Mouse (Mus musculus) kidney, postnatal 0 days (tissue): Measurements from ENCODE around the gene Snip1. TPM values are rescaled to one million over a fixed set of nuclear protein-coding genes. Genes with fewer than 3 reads are reported as not detected.

ENCODE experiments used
- ATAC-seq: fragments of 200-750 bp; cut with Nextera tagmentation; replicated peaks from 2 replicates; pipeline ENCODE4 v1.8.0; 2017; ENCODE audit warnings: low read depth, moderate number of reproducible peaks, moderate TSS enrichment, moderate library complexity; ENCODE audit not compliant: low FRiP score
- DNase-seq: peaks from one replicate; pipeline ENCODE4 v3.0.0-alpha.2; 2016; ENCODE audit warnings: low spot score
- H3K27ac ChIP-seq: fragments of 300-500 bp; sonication (generic); 2 replicates; pipeline ENCODE4 v1.5.1; 2014; ENCODE audit warnings: mild to moderate bottlenecking
- H3K27me3 ChIP-seq: fragments of 300-500 bp; sonication (generic); 2 replicates; pipeline ENCODE4 v1.6.1; 2014; ENCODE audit warnings: low read length, mixed read lengths; ENCODE audit not compliant: insufficient read depth
- H3K36me3 ChIP-seq: fragments of 300-500 bp; sonication (generic); 2 replicates; pipeline ENCODE4 v1.6.1; 2014; ENCODE audit warnings: low read length, mixed read lengths; ENCODE audit not compliant: insufficient read depth
- H3K4me1 ChIP-seq: fragments of 300-500 bp; sonication (generic); replicated peaks from 2 replicates; pipeline ENCODE4 v1.6.1; 2014; ENCODE audit warnings: antibody characterized with exemption, low read length, mixed read lengths; ENCODE audit not compliant: insufficient read depth
- H3K4me2 ChIP-seq: fragments of 300-500 bp; sonication (generic); 2 replicates; pipeline ENCODE4 v1.6.1; 2014; ENCODE audit warnings: mild to moderate bottlenecking, low read length, moderate library complexity, mixed read lengths
- H3K4me3 ChIP-seq: fragments of 300-500 bp; sonication (generic); replicated peaks from 2 replicates; pipeline ENCODE4 v1.5.1; 2014; ENCODE audit warnings: low read depth, low read length
- H3K9ac ChIP-seq: fragments of 300-500 bp; sonication (generic); 2 replicates; pipeline ENCODE4 v1.6.1; 2014; ENCODE audit warnings: low read depth, low read length
- H3K9me3 ChIP-seq: fragments of 300-500 bp; sonication (generic); replicated peaks from 2 replicates; pipeline ENCODE4 v1.6.1; 2016; ENCODE audit warnings: low read length, inconsistent platforms, mixed read lengths
- CTCF ChIP-seq: IDR thresholded peaks from 2 replicates; pipeline ENCODE4 v1.5.1; 2016; ENCODE audit warnings: antibody characterized with exemption, low read depth, mild to moderate bottlenecking, moderate library complexity
- WGBS: fragments of 180-500 bp; shearing (Covaris S2); extraction: QIAGEN DNeasy Blood & Tissue Kit; methylation state at CpG from one replicate; pipeline ENCODE4 v1.1.7; 2014; 5-methylcytosine and 5-hydroxymethylcytosine counted together
- polyA plus RNA-seq: library from polyadenylated mRNA; unstranded; fragments of >200 nt; fragmentation: Nextera tagmentation; extraction: Ambion mirVana; gene quantifications from 2 replicates; pipeline ENCODE4 v1.2.1, GENCODE M21; 2015

Snip1 gene
- polyA plus RNA-seq, 1 experiment from 2014 or later = 26.0 TPM

GRCm38 (mm10) chr4:125115710-125116089, 49.2 kb downstream of the Snip1 start:
- H3K9ac ChIP-seq = no peak overlapping the region
- no peaks in the 10 kb centered on the region for H3K9me3 ChIP-seq
- DNase-seq (peak; percentile 65), ATAC-seq (peak; percentile 27)
- no peak for TF ChIP-seq CTCF
- peaks cover 13% of the 10 kb centered on the region; the same call in 1 of the 2 replicates for H3K4me1 ChIP-seq
- 15% methylated on average over 6 of the region's 6 CpGs for WGBS
- H3K36me3 ChIP-seq = no peaks in the 10 kb centered on the region; the same call in 1 of the 2 replicates
- no peak overlapping the region for H3K4me2 ChIP-seq
- H3K27me3 ChIP-seq = no peaks in the 10 kb centered on the region
- no peak overlapping the region for H3K4me3 ChIP-seq
- H3K27ac ChIP-seq = peak overlapping the region; percentile 66

DNA sequence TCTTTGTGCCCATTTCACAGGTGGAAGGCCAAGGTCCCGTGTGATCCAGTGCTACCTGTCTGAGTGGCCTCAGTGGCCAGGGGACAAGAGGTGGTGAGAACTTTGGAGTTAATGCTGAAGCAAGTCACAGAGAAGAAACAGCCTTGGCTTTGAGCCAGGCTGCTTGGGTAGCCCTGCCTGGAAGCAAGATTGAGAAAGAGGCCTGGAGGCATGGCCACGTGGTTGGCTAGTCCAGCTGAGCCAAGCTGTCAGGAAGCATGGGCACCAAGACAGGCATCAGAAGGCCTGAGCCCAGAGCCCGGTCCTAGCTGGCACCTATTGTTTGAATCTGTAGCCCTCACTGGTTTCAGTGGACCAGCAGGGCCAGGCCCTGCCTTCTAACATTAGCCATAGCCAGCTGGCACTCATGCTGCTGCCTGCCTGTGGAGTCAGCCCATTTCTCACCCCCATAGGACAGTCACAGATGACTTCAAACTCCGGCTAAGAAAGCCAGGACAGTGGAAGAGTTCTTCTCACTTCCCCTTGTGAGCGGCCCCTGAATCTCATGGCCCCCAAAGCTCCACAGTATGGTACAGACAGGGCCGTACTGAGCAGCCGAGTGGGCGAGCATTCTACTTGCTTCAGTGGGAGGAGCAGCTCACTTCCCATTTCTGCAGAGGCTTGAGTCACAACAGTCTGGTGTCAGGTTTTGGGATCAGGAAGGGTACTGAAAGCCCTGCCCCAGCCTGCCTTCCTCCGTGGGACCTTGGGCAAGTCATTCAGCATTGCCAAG, 49.8 kb downstream of the Snip1 start:
- H3K36me3 ChIP-seq = peaks cover 4% of the 10 kb centered on the region; the same call in 1 of the 2 replicates
- H3K9ac ChIP-seq = no peak overlapping the region
- peaks cover 13% of the 10 kb centered on the region; the same call in 1 of the 2 replicates for H3K4me1 ChIP-seq
- TF ChIP-seq CTCF = no peak
- no peaks in the 10 kb centered on the region for H3K9me3 ChIP-seq
- no peaks in the 10 kb centered on the region for H3K27me3 ChIP-seq
- H3K4me2 ChIP-seq = no peak overlapping the region
- H3K27ac ChIP-seq = no peak overlapping the region; the same call in 1 of the 2 replicates
- ATAC-seq (peak; percentile 11), DNase-seq (peak; percentile 32)
- 59% methylated on average over 9 of the region's 9 CpGs for WGBS
- H3K4me3 ChIP-seq = no peak overlapping the region

DNA sequence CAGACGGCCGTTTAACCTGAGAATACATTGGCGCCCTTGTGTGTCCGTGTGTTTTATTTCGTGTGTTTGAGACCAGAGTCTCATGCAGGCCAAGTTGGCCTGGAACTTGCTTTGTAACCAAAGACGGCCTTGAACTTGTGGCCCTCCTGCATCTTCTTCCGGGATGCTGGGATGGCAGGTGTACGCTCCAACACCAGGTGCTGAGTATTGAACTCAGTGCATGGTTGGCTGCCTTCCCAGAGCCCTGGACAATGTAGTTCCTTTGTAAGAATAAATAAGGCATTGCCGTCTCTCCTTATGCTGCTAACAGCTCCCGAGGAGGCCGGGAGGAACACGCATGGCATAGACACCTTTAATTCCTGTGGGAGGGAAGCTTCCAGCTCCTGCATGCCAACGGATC, 50.5 kb downstream of the Snip1 start:
- no peak overlapping the region for H3K4me2 ChIP-seq
- no peak overlapping the region for H3K9ac ChIP-seq
- no peaks in the 10 kb centered on the region for H3K9me3 ChIP-seq
- no peak overlapping the region for H3K4me3 ChIP-seq
- WGBS = 59% methylated on average over 13 of the region's 13 CpGs
- no peak overlapping the region for H3K27ac ChIP-seq
- peaks cover 4% of the 10 kb centered on the region; the same call in 1 of the 2 replicates for H3K36me3 ChIP-seq
- no peak for DNase-seq
- no peak for TF ChIP-seq CTCF
- peaks cover 13% of the 10 kb centered on the region; the same call in 1 of the 2 replicates for H3K4me1 ChIP-seq
- no peaks in the 10 kb centered on the region for H3K27me3 ChIP-seq
- ATAC-seq = no peak

- 85% methylated on average over 7 of the region's 7 CpGs for WGBS
- Histone ChIP-seq H3K9me3 (no peaks in the 10 kb centered on the region), H3K4me3 (no peak overlapping the region), H3K27me3 (no peaks in the 10 kb centered on the region), H3K36me3 (peaks cover 4% of the 10 kb centered on the region; the same call in 1 of the 2 replicates), H3K27ac (no peak overlapping the region), H3K4me1 (peaks cover 15% of the 10 kb centered on the region; the same call in 1 of the 2 replicates), H3K9ac (no peak overlapping the region), H3K4me2 (no peak overlapping the region)
- ATAC-seq (no peak), DNase-seq (no peak)
- TF ChIP-seq CTCF = no peak
Observed at GRCm38 (mm10) chr4:125117902-125118320, 51.4 kb downstream of the Snip1 start.

DNA sequence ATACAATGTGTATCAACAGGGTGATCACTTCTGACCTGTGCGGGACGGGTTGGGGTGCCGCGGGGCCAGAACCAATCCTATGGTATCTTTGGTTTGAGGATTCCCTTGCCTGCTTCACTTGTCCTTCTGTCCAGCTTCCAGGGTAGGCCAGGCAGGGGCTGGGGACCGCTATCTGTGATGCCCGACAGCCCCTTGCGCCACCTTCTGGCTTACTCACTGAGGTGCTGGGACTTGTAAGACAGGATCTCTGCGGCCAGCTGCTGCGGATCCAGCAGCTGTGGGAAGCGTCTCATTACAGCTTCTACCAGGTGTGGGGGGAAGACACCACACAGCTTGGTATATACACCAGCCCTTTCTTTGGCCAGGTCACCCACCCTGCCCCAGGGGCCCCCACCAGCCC, 52.6 kb downstream of the Snip1 start:
- H3K9ac ChIP-seq = no peak overlapping the region
- 30% methylated on average over 10 of the region's 10 CpGs for WGBS
- DNase-seq (peak; percentile 60), ATAC-seq (0 out of 2 replicates have a peak, but pooled peaks have one; percentile 0)
- no peak overlapping the region for H3K27ac ChIP-seq
- peaks cover 23% of the 10 kb centered on the region for H3K4me1 ChIP-seq
- H3K9me3 ChIP-seq = no peaks in the 10 kb centered on the region
- no peaks in the 10 kb centered on the region for H3K27me3 ChIP-seq
- H3K4me2 ChIP-seq = no peak overlapping the region
- H3K4me3 ChIP-seq = no peak overlapping the region
- peaks cover 4% of the 10 kb centered on the region; the same call in 1 of the 2 replicates for H3K36me3 ChIP-seq
- TF ChIP-seq CTCF = peak; percentile 53

DNA sequence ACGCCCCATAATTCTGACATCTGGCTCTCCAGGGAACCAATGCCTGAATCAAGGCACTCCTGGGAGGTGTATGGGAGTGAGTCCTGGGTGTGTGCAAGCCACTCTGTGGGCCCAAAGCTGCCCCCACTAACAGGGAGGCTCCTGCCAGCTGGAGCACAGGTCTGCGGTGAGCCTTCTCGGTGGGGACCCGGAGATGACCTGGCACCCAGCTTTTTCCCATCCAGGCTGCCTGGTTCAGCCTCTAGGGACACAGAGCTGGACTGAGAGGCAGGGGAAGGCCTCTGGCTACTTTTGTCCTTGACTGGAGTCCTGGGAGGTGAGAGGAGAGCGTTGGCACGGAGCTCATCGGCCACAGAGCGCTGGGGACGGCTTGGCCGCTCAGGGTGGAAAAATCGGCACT, 53.2 kb downstream of the Snip1 start:
- Histone ChIP-seq H3K9me3 (no peaks in the 10 kb centered on the region), H3K4me1 (peaks cover 27% of the 10 kb centered on the region), H3K27me3 (no peaks in the 10 kb centered on the region), H3K4me3 (no peak overlapping the region), H3K4me2 (no peak overlapping the region), H3K27ac (no peak overlapping the region), H3K9ac (no peak overlapping the region), H3K36me3 (peaks cover 4% of the 10 kb centered on the region; the same call in 1 of the 2 replicates)
- TF ChIP-seq CTCF = no peak
- WGBS = 87% methylated on average over 11 of the region's 11 CpGs
- ATAC-seq (no peak), DNase-seq (no peak)
